Mouse (Mus musculus) heart, postnatal 0 days (tissue): ENCODE measurements at regions not wholly inside any gene's neighbourhood (a gene's known extent, or its start where the extent isn't known, plus 50 kb on each side); places are given as distances from the start of the nearest gene placed in this dataset.

Experiments used
- CTCF ChIP-seq: IDR thresholded peaks from 2 replicates; pipeline ENCODE4 v1.5.1; 2016; ENCODE audit warnings: antibody characterized with exemption, control low read depth, low read depth
- EP300 ChIP-seq: IDR thresholded peaks from 2 replicates; pipeline ENCODE4 v1.6.1; 2016; ENCODE audit warnings: antibody characterized with exemption, low read depth

GRCm38 (mm10) chr3:138655479-138655878 is 86.5 kb upstream of the Tspan5 start:
- TF ChIP-seq EP300 (no peak), CTCF (no peak)
